Mouse (Mus musculus) E14TG2a.4 (cell line): ENCODE data around the gene Dnajc9.

Source experiments
- H3K27me3 ChIP-seq: 2 replicates; pipeline ENCODE4 v1.6.1; 2014; ENCODE audit warnings: low read length, control low read depth; ENCODE audit not compliant: insufficient read depth
- H3K36me3 ChIP-seq: 2 replicates; pipeline ENCODE4 v1.6.1; 2014; ENCODE audit warnings: low read length, control low read depth; ENCODE audit not compliant: insufficient read depth
- H3K4me1 ChIP-seq: replicated peaks from 2 replicates; pipeline ENCODE4 v1.6.1; 2014; ENCODE audit warnings: low read depth, low read length, control low read depth
- H3K4me3 ChIP-seq: replicated peaks from 2 replicates; pipeline ENCODE4 v1.5.1; 2014; ENCODE audit warnings: mild to moderate bottlenecking, low read length
- H3K9me3 ChIP-seq: 2 replicates; pipeline ENCODE4 v1.6.1; 2014; ENCODE audit warnings: low read length, control low read depth
- CTCF ChIP-seq: conservative IDR thresholded peaks from 2 replicates; pipeline ENCODE4 v1.5.1; 2014; ENCODE audit warnings: low read length
- NANOG ChIP-seq: IDR thresholded peaks from 2 replicates; pipeline ENCODE4 v1.6.1; 2014; ENCODE audit warnings: borderline replicate concordance, low read length, mixed read lengths
- POU5F1 ChIP-seq: IDR thresholded peaks from 2 replicates; pipeline ENCODE4 v1.6.1; 2014; ENCODE audit warnings: low read length, borderline replicate concordance

The Dnajc9 gene

GRCm38 (mm10) chr14:20378313-20379061 lies 10.2 kb downstream of the Dnajc9 start:
- peaks cover 17% of the 10 kb centered on the region for H3K9me3 ChIP-seq
- no peak overlapping the region; the same call in 1 of the 2 replicates for H3K4me3 ChIP-seq
- no peaks in the 10 kb centered on the region for H3K27me3 ChIP-seq
- TF ChIP-seq POU5F1 (no peak), NANOG (no peak), CTCF (peak; percentile 56)
- peaks cover 56% of the 10 kb centered on the region for H3K36me3 ChIP-seq
- peaks cover 5% of the 10 kb centered on the region for H3K4me1 ChIP-seq

- Histone ChIP-seq H3K4me1 (peaks cover 5% of the 10 kb centered on the region), H3K27me3 (no peaks in the 10 kb centered on the region), H3K9me3 (peaks cover 24% of the 10 kb centered on the region), H3K4me3 (no peak overlapping the region), H3K36me3 (peaks cover 48% of the 10 kb centered on the region)
- TF ChIP-seq CTCF: no peak
- no peak for TF ChIP-seq POU5F1
- TF ChIP-seq NANOG: no peak
Measured at GRCm38 (mm10) chr14:20377112-20377521, 11.6 kb downstream of the Dnajc9 start.

- Histone ChIP-seq H3K36me3 (peaks cover 40% of the 10 kb centered on the region), H3K4me1 (peaks cover 8% of the 10 kb centered on the region; the same call in 1 of the 2 replicates), H3K4me3 (no peak overlapping the region), H3K9me3 (peaks cover 24% of the 10 kb centered on the region), H3K27me3 (no peaks in the 10 kb centered on the region)
- TF ChIP-seq POU5F1 (no peak), CTCF (no peak), NANOG (no peak)
Measured at GRCm38 (mm10) chr14:20371854-20372253, 16.9 kb downstream of the Dnajc9 start.

GRCm38 (mm10) chr14:20370798-20371197 lies 17.9 kb downstream of the Dnajc9 start:
- no peaks in the 10 kb centered on the region for H3K27me3 ChIP-seq
- H3K9me3 ChIP-seq: peaks cover 24% of the 10 kb centered on the region
- H3K36me3 ChIP-seq: peaks cover 35% of the 10 kb centered on the region
- TF ChIP-seq NANOG (no peak), POU5F1 (no peak), CTCF (no peak)
- H3K4me1 ChIP-seq: peaks cover 8% of the 10 kb centered on the region; the same call in 1 of the 2 replicates
- no peak overlapping the region for H3K4me3 ChIP-seq

GRCm38 (mm10) chr14:20368271-20368670 lies 20.4 kb downstream of the Dnajc9 start:
- Histone ChIP-seq H3K9me3 (peaks cover 5% of the 10 kb centered on the region; the same call in 1 of the 2 replicates), H3K36me3 (peaks cover 43% of the 10 kb centered on the region), H3K4me3 (no peak overlapping the region), H3K4me1 (peaks cover 8% of the 10 kb centered on the region; the same call in 1 of the 2 replicates), H3K27me3 (no peaks in the 10 kb centered on the region)
- TF ChIP-seq POU5F1: no peak
- TF ChIP-seq NANOG: no peak
- TF ChIP-seq CTCF: peak; percentile 55

GRCm38 (mm10) chr14:20363230-20363629 lies 25.5 kb downstream of the Dnajc9 start:
- Histone ChIP-seq H3K4me3 (no peak overlapping the region), H3K36me3 (peaks cover 81% of the 10 kb centered on the region), H3K9me3 (no peaks in the 10 kb centered on the region), H3K4me1 (no peaks in the 10 kb centered on the region), H3K27me3 (no peaks in the 10 kb centered on the region)
- no peak for TF ChIP-seq POU5F1
- no peak for TF ChIP-seq NANOG
- TF ChIP-seq CTCF: no peak

- peaks cover 40% of the 10 kb centered on the region for H3K36me3 ChIP-seq
- TF ChIP-seq CTCF: no peak
- no peak for TF ChIP-seq NANOG
- TF ChIP-seq POU5F1: no peak
- H3K9me3 ChIP-seq: peaks cover 15% of the 10 kb centered on the region
- H3K4me1 ChIP-seq: peaks cover 24% of the 10 kb centered on the region
- H3K4me3 ChIP-seq: peak within 1 kb of the TSS; percentile 96
- H3K27me3 ChIP-seq: no peaks in the 10 kb centered on the region
Measured at GRCm38 (mm10) chr14:20347991-20348541, 40.6 kb downstream of the Dnajc9 start, which contains the start of the genes Ecd and Fam149b. Gene Ecd (minus strand): TSS chr14:20348121. Gene Fam149b (plus strand): TSS chr14:20348162.

GRCm38 (mm10) chr14:20347441-20347990 lies 41.2 kb downstream of the Dnajc9 start:
- Histone ChIP-seq H3K27me3 (no peaks in the 10 kb centered on the region), H3K36me3 (peaks cover 46% of the 10 kb centered on the region), H3K4me1 (peaks cover 22% of the 10 kb centered on the region), H3K9me3 (peaks cover 15% of the 10 kb centered on the region), H3K4me3 (peak overlapping the region; percentile 96)
- TF ChIP-seq CTCF: no peak
- TF ChIP-seq NANOG: no peak
- TF ChIP-seq POU5F1: no peak
